Mouse (Mus musculus): ENCODE measurements around the gene Ampd3.
A peak's percentile ranks its signal among the peaks of the same experiment; 100 is the strongest.

Gene Ampd3

GRCm38 (mm10) chr7:110768001-110768400 is at the start of gene Ampd3:
Gene Ampd3, plus strand, starts transcription at chr7:110768206.
- DNase-seq (ENCODE audit: low read depth, low spot score): no peak

GRCm38 (mm10) chr7:110718505-110718904 is 49.5 kb upstream of the Ampd3 start:
- no peak for DNase-seq (ENCODE audit: low read depth, low spot score)

GRCm38 (mm10) chr7:110719857-110720256 is 48.1 kb upstream of the Ampd3 start:
- no peak for DNase-seq (ENCODE audit: low read depth, low spot score)

- no peak for DNase-seq (ENCODE audit: low read depth, low spot score)
Measured at GRCm38 (mm10) chr7:110722183-110722582, 45.8 kb upstream of the Ampd3 start.

- peak; percentile 76 for DNase-seq (ENCODE audit: low read depth, low spot score)
Measured at GRCm38 (mm10) chr7:110727049-110727448, 41.0 kb upstream of the Ampd3 start.

- DNase-seq (ENCODE audit: low read depth, low spot score): no peak
Measured at GRCm38 (mm10) chr7:110728876-110729275, 39.1 kb upstream of the Ampd3 start.

GRCm38 (mm10) chr7:110729295-110729694 is 38.7 kb upstream of the Ampd3 start:
- DNase-seq (ENCODE audit: low read depth, low spot score): no peak

GRCm38 (mm10) chr7:110731091-110731967 is 36.7 kb upstream of the Ampd3 start:
- peak; percentile 26 for DNase-seq (ENCODE audit: low read depth, low spot score)

GRCm38 (mm10) chr7:110732001-110732632 is 35.9 kb upstream of the Ampd3 start:
- no peak for DNase-seq (ENCODE audit: low read depth, low spot score)

GRCm38 (mm10) chr7:110736914-110737313 is 31.1 kb upstream of the Ampd3 start:
- DNase-seq (ENCODE audit: low read depth, low spot score): no peak

- DNase-seq (ENCODE audit: low read depth, low spot score): no peak
Measured at GRCm38 (mm10) chr7:110739764-110740163, 28.2 kb upstream of the Ampd3 start.

- peak; percentile 13 for DNase-seq (ENCODE audit: low read depth, low spot score)
Measured at GRCm38 (mm10) chr7:110740188-110740587, 27.8 kb upstream of the Ampd3 start.

- no peak for DNase-seq (ENCODE audit: low read depth, low spot score)
Measured at GRCm38 (mm10) chr7:110742022-110742421, 26.0 kb upstream of the Ampd3 start.

- DNase-seq (ENCODE audit: low read depth, low spot score): no peak
Measured at GRCm38 (mm10) chr7:110746087-110746562, 21.9 kb upstream of the Ampd3 start.

GRCm38 (mm10) chr7:110746809-110747208 is 21.2 kb upstream of the Ampd3 start:
- DNase-seq (ENCODE audit: low read depth, low spot score): no peak

- DNase-seq (ENCODE audit: low read depth, low spot score): no peak
Measured at GRCm38 (mm10) chr7:110750834-110751233, 17.2 kb upstream of the Ampd3 start.

GRCm38 (mm10) chr7:110751634-110752033 is 16.4 kb upstream of the Ampd3 start:
- DNase-seq (ENCODE audit: low read depth, low spot score): no peak

- DNase-seq (ENCODE audit: low read depth, low spot score): no peak
Measured at GRCm38 (mm10) chr7:110753310-110753709, 14.7 kb upstream of the Ampd3 start.

GRCm38 (mm10) chr7:110753926-110754330 is 14.1 kb upstream of the Ampd3 start:
- DNase-seq (ENCODE audit: low read depth, low spot score): peak; percentile 53

GRCm38 (mm10) chr7:110756440-110756839 is 11.6 kb upstream of the Ampd3 start:
- no peak for DNase-seq (ENCODE audit: low read depth, low spot score)

- DNase-seq (ENCODE audit: low read depth, low spot score): no peak
Measured at GRCm38 (mm10) chr7:110762605-110763180, 5.3 kb upstream of the Ampd3 start.

- no peak for DNase-seq (ENCODE audit: low read depth, low spot score)
Measured at GRCm38 (mm10) chr7:110768451-110769064, 552 bp downstream of the Ampd3 start.

Measured in mesoderm, embryonic 11.5 days (tissue).